Mouse (Mus musculus) left cerebral cortex, postnatal 14 days (tissue): ENCODE measurements around the gene Cdc123. TPM values are rescaled to one million over a fixed set of nuclear protein-coding genes. Genes with fewer than 3 reads are reported as not detected.

Source experiments
- DNase-seq, 2 experiments: peaks; one replicate each; pipeline ENCODE4 v3.0.0; 2021 to 2022; ENCODE audit warnings: low spot score in 2 of 2, mixed read lengths in 1 of 2
- intact Hi-C: fragments of 180-260 bp; cut with DNase I; formaldehyde crosslinking; loops from one replicate; pipeline ENCODE4 v1.15.1; 2025
- total RNA-seq, 2 experiments: library from RNA; stranded (reverse); gene quantifications; 2 replicates each; pipeline ENCODE4 v1.2.3; 2021

The Cdc123 gene
- total RNA-seq, 2 experiments from 2014 or later = 123 to 133 TPM

DNA sequence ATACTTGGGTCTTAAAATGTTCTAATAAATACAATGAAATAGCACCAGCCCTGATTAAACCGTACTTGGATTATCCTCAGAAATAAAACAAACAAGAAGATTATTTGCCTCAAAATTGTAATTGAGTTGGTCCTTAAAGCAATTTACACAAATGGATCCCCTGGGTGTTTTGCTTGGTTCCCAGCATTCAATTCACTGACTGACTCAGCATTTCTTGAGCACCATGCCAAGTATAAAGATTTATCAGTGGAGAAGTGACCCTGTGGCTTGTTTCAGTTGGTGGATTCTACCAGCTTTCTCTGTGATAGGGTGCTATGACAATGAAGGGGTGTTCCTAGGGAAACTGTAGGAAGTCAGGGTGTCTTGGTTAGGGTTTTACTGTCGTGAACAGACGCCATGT lies 94.1 kb downstream of the Cdc123 start:
- DNase-seq = no peak
- intact Hi-C loops = no loop called here

DNA sequence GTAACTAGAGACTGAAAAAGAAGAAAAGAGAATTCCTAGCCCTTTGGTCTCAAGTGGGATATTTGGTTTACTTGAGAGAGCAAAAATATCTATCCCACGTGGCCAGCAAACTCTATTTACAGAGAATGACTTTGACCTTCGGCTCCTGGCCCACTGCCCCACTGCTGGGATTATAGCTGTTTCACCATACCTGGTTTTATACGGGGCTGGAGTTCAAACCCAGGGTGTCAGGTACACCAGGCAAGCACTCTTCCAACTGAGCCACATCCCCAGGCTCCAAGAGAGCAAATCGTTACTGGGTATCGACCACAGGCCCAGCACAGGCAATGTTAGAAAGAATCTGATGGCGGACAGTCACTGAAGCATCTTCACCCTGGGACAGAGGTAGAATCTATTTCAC lies 95.8 kb downstream of the Cdc123 start:
- DNase-seq = no peak
- intact Hi-C loops = no loop called here

DNA sequence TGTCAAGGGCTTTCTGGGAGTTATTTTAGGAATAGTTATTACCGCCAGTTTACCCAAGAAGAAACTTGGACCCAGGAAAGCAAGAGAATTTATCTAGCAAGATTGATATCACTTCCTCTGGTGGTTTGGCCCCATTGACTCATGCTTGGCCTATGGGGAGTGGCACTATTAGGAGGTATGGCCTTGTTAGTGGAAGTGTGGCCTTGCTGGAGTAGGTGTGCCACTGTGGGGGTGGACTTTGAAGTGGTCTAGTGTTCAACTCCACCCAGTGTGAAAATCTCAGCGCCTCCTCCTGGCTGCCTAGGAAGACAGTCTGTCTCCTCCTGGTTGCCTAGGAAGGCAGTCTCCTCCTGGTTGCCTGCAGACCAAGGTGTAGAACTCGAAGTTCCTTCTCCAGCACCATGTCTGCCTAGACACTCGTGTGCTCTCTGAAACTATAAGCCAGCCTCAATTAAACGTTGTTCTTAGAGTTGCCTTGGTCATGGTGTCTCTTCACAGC lies 97.4 kb downstream of the Cdc123 start:
- intact Hi-C loops = no loop called here
- DNase-seq = no peak

DNA sequence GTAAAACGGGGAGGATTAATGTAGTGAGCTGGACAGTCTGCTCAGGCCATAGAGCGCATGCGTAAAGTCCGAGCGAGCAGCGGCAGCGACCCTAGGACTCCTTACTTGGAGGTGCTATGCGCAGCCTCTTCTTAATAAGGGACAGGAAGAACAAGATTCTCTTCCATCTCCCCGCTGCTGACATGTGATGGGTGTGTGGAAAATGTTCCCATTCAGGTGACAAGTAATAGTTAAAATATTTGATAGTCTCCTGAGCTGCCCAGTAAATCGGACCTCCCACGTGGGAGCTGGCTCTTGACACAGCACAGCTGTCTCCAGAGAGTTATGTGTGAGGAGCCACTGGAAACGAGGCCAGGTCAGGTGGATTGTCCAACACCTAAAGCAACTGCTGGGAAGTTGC lies 98.4 kb downstream of the Cdc123 start:
- no peak for DNase-seq
- intact Hi-C loops = no loop called here

Other genes starting within 250 kb of the Cdc123 start
- 100 to 1,000 TPM in 1 of 2 experiments, 10 to 100 TPM in 1; 97.7 to 107 TPM for gene Camk1d, start 130.6 kb downstream of the Cdc123 start, total RNA-seq
- 10 to 100 TPM; 21.6 to 21.8 TPM for gene Nudt5, start 145 bp downstream of the Cdc123 start, total RNA-seq
- 1 to 10 TPM in 1 of 2 experiments, under 1 TPM in 1; 0.99 to 1.4 TPM for gene Gm13199, start 17.8 kb upstream of the Cdc123 start, total RNA-seq
- gene Sec61a2, start 50.3 kb upstream of the Cdc123 start, total RNA-seq = 100 to 1,000 TPM; 116 to 123 TPM
- gene Dhtkd1, start 97.6 kb upstream of the Cdc123 start, total RNA-seq = 1 to 10 TPM; 6.6 to 8.6 TPM
- 10 to 100 TPM; 22.4 to 25.0 TPM for gene Upf2, start 106.3 kb upstream of the Cdc123 start, total RNA-seq